Mouse (Mus musculus): ENCODE data around the gene Slc17a6. TPM values are rescaled to one million over a fixed set of nuclear protein-coding genes. Genes with fewer than 3 reads are reported as not detected.

Gene Slc17a6
- 5.5 and 9.5 TPM in 2 replicates for polyA plus RNA-seq (2014; fragmentation: Nextera tagmentation; extraction: Ambion mirVana)

DNA sequence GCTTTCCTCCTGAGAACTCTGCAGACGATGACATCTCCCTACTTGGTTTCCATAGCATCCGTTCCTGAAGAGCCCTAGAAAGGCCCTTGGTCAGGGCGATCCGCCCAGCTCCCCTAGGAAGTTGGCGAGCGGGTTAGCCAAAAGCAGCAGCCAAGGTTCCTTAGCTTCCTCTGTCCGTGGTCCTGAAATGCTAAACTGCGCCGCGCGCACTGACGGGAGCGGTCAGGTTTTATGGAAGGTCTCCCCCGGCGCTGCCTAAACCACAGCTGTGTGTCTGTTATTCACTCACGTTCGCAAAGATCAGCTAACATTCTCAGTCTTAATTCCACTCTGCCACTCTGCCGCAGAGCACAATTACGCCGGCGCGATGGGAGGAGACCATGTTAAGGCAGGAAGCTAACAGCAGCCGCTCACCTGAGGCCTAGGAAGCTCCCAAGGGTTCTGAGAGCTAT is at the start of gene Slc17a6:
Gene Slc17a6 (plus strand): TSS at position 313 of the 452 bp plus-strand sequence.
- peak within 1 kb of the TSS; percentile 12; the same call in 1 of the 2 replicates for H3K4me3 ChIP-seq (ENCODE audit: low read depth, low read length)
- no peak within 1 kb of the TSS; the same call in 1 of the 2 replicates for H3K27ac ChIP-seq (replicated peaks; ENCODE audit: low read depth, low read length)
- H3K27me3 ChIP-seq (ENCODE audit: control insufficient read depth, insufficient read depth, low read length) = peaks cover 40% of the 10 kb centered on the region
- no peaks in the 10 kb centered on the region for H3K9me3 ChIP-seq (replicated peaks; ENCODE audit: control insufficient read depth, low read length)
- ATAC-seq (replicated peaks; ENCODE audit: insufficient number of reproducible peaks, low FRiP score, low TSS enrichment, low read depth) (peak; percentile 71; the same call in 1 of the 2 replicates), DNase-seq (ENCODE audit: low spot score) (peak; percentile 94)
- H3K4me2 ChIP-seq (ENCODE audit: low read depth, low read length) = no peak within 1 kb of the TSS
- H3K9ac ChIP-seq (replicated peaks; ENCODE audit: low read length) = no peak within 1 kb of the TSS
- no peaks in the 10 kb centered on the region for H3K4me1 ChIP-seq (ENCODE audit: control insufficient read depth, insufficient read depth, low read length)
- under 1% methylated on average over 23 of the region's 23 CpGs for WGBS
- H3K36me3 ChIP-seq (replicated peaks; ENCODE audit: control insufficient read depth, insufficient read depth, low read depth, low read length) = no peaks in the 10 kb centered on the region

DNA sequence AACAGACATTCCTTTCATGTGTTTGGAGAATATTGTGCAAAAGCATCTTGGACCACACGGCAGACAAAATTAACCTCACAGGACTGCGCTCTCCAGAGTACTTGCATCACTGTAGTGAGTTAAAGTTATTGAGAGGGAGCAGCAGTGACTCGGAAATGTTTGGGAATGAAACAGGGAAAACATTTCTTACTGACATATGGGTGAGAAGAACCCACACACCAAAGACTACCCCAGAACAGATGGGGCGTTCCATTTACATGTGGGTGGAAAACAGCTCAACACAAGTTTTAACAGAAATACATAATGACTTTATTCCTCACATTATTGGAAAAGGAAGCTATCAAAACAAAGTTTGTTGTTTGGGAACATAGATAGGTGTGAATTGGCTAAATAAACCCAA is 21.8 kb upstream of the Slc17a6 start:
- Histone ChIP-seq H3K27ac (replicated peaks; ENCODE audit: low read depth, low read length) (no peak overlapping the region), H3K36me3 (replicated peaks; ENCODE audit: control insufficient read depth, insufficient read depth, low read depth, low read length) (no peaks in the 10 kb centered on the region), H3K9ac (replicated peaks; ENCODE audit: low read length) (no peak overlapping the region), H3K4me3 (ENCODE audit: low read depth, low read length) (no peak overlapping the region), H3K4me2 (ENCODE audit: low read depth, low read length) (no peak overlapping the region), H3K9me3 (replicated peaks; ENCODE audit: control insufficient read depth, low read length) (no peaks in the 10 kb centered on the region), H3K4me1 (ENCODE audit: control insufficient read depth, insufficient read depth, low read length) (no peaks in the 10 kb centered on the region), H3K27me3 (ENCODE audit: control insufficient read depth, insufficient read depth, low read length) (no peaks in the 10 kb centered on the region)
- DNase-seq (ENCODE audit: low spot score) (no peak), ATAC-seq (replicated peaks; ENCODE audit: insufficient number of reproducible peaks, low FRiP score, low TSS enrichment, low read depth) (no peak)
- WGBS = 80% methylated on average over 4 of the region's 4 CpGs

DNA sequence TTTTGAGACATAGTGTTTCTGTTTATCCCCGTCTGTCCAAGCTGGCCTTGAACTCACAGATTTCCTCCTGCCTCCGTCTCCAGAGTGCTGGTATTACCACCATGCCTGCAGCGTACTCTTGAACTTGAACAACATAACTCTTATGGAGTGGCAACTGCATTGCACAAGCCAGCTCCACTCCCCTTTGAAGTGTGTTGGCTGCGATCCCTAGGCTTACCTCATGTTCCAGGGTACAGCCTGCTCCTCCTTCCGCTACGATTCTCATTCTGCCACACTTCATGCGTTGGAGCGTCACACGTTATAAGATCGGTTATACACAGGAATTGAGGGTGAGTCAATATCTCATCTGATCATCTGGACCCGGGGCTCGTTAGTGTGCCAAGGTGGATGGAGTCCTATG is 18.1 kb upstream of the Slc17a6 start:
- no peak overlapping the region for H3K4me3 ChIP-seq (ENCODE audit: low read depth, low read length)
- whole genome bisulfite sequencing = 92% methylated on average over 12 of the region's 12 CpGs
- H3K9me3 ChIP-seq (replicated peaks; ENCODE audit: control insufficient read depth, low read length) = no peaks in the 10 kb centered on the region
- H3K4me2 ChIP-seq (ENCODE audit: low read depth, low read length) = no peak overlapping the region
- ATAC-seq (replicated peaks; ENCODE audit: insufficient number of reproducible peaks, low FRiP score, low TSS enrichment, low read depth) (no peak), DNase-seq (ENCODE audit: low spot score) (no peak)
- no peaks in the 10 kb centered on the region for H3K27me3 ChIP-seq (ENCODE audit: control insufficient read depth, insufficient read depth, low read length)
- H3K9ac ChIP-seq (replicated peaks; ENCODE audit: low read length) = no peak overlapping the region
- H3K4me1 ChIP-seq (ENCODE audit: control insufficient read depth, insufficient read depth, low read length) = no peaks in the 10 kb centered on the region
- no peaks in the 10 kb centered on the region for H3K36me3 ChIP-seq (replicated peaks; ENCODE audit: control insufficient read depth, insufficient read depth, low read depth, low read length)
- no peak overlapping the region for H3K27ac ChIP-seq (replicated peaks; ENCODE audit: low read depth, low read length)

DNA sequence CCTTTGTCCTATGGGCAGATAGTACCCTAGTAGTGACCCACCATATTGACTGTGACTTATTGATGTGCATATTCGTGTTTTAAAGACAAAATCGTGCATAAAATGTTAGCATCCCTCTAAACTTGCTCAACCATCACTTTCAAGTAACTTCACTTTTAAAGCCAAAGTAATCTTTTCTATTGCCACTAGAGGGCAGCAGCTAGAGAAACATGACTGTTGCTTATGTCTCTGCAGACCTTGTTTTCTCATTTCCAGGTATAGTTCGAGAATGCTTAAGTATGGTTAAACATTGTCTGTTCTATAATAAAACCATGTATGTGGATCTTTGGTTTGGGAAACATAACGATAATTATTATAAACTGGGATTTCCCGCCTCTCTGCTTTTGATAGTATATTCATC is 7.4 kb upstream of the Slc17a6 start:
- H3K4me2 ChIP-seq (ENCODE audit: low read depth, low read length) = no peak overlapping the region
- no peak overlapping the region for H3K9ac ChIP-seq (replicated peaks; ENCODE audit: low read length)
- no peaks in the 10 kb centered on the region for H3K9me3 ChIP-seq (replicated peaks; ENCODE audit: control insufficient read depth, low read length)
- WGBS = 30% methylated on average over 5 of the region's 5 CpGs
- DNase-seq (ENCODE audit: low spot score) = peak; percentile 61
- H3K36me3 ChIP-seq (replicated peaks; ENCODE audit: control insufficient read depth, insufficient read depth, low read depth, low read length) = no peaks in the 10 kb centered on the region
- no peaks in the 10 kb centered on the region for H3K27me3 ChIP-seq (ENCODE audit: control insufficient read depth, insufficient read depth, low read length)
- ATAC-seq (replicated peaks; ENCODE audit: insufficient number of reproducible peaks, low FRiP score, low TSS enrichment, low read depth) = no peak
- no peak overlapping the region for H3K4me3 ChIP-seq (ENCODE audit: low read depth, low read length)
- no peaks in the 10 kb centered on the region for H3K4me1 ChIP-seq (ENCODE audit: control insufficient read depth, insufficient read depth, low read length)
- H3K27ac ChIP-seq (replicated peaks; ENCODE audit: low read depth, low read length) = no peak overlapping the region

DNA sequence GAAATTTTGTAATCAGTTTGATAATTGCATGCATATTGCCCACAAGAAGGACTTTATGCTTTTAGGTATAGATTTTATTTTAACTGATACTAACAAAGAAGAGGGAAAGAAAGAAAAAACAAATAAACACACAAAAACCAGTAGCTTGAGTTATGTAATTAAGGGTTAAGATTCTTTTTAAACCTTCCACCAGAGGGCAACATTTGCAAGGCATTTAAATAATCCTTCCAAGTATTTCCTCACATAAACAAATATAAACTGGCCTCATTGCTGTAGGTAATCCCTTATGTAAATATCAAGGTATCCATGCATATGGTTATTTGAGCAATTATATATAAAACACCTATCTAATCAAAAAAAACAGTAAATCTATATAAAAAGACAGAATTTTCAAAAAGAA is 3.9 kb upstream of the Slc17a6 start:
- H3K36me3 ChIP-seq (replicated peaks; ENCODE audit: control insufficient read depth, insufficient read depth, low read depth, low read length) = no peaks in the 10 kb centered on the region
- no peaks in the 10 kb centered on the region for H3K9me3 ChIP-seq (replicated peaks; ENCODE audit: control insufficient read depth, low read length)
- ATAC-seq (replicated peaks; ENCODE audit: insufficient number of reproducible peaks, low FRiP score, low TSS enrichment, low read depth) = no peak
- no peak overlapping the region for H3K27ac ChIP-seq (replicated peaks; ENCODE audit: low read depth, low read length)
- H3K4me3 ChIP-seq (ENCODE audit: low read depth, low read length) = no peak overlapping the region
- DNase-seq (ENCODE audit: low spot score) = peak; percentile 68
- H3K27me3 ChIP-seq (ENCODE audit: control insufficient read depth, insufficient read depth, low read length) = peaks cover 14% of the 10 kb centered on the region
- H3K9ac ChIP-seq (replicated peaks; ENCODE audit: low read length) = no peak overlapping the region
- no peaks in the 10 kb centered on the region for H3K4me1 ChIP-seq (ENCODE audit: control insufficient read depth, insufficient read depth, low read length)
- no peak overlapping the region for H3K4me2 ChIP-seq (ENCODE audit: low read depth, low read length)

DNA sequence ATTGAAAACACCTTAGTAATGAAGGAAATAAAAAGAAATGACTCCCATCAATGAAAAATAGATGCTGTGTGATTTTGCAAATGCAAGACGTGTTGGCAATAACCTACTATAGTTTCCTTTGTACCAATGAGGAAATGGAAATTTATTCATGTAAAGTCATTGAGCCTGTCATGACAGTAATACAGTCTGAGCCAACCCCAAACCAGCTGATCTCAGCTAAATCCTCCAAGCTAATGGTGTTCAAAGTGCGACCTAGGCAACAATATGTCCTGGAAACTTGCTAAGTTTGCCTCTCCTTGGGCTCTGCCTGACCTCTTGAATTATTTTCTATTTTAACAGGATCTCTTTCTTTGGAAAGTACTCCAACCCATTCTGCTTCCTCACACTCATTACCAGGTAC is 3.4 kb upstream of the Slc17a6 start:
- no peak for ATAC-seq (replicated peaks; ENCODE audit: insufficient number of reproducible peaks, low FRiP score, low TSS enrichment, low read depth)
- H3K27ac ChIP-seq (replicated peaks; ENCODE audit: low read depth, low read length) = no peak overlapping the region
- 38% methylated on average over 2 of the region's 2 CpGs for WGBS

DNA sequence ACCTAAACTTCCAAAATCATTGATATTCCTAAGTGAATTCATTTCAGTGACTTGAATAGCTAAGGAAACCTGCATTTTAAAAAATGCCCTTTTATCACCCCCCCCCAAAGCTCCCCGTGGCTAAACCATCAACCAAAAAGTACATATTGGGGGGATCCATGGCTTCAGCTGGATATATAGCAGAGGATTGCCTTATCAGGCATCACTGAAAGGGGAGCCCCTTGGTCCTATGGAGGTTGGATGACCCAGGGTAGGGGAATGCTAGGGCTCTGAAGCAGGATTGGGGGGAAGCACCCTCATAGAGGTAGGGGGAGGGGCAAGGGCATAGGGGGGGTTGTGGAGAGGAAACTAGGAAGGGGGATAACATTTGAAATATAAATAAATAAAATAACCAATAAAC is 1.8 kb upstream of the Slc17a6 start:
- no peak for DNase-seq (ENCODE audit: low spot score)
- H3K27me3 ChIP-seq (ENCODE audit: control insufficient read depth, insufficient read depth, low read length) = peaks cover 26% of the 10 kb centered on the region

More for the DNA sequence above, 3.4 kb upstream of the Slc17a6 start:
- Histone ChIP-seq H3K4me2 (ENCODE audit: low read depth, low read length) (no peak overlapping the region), H3K36me3 (replicated peaks; ENCODE audit: control insufficient read depth, insufficient read depth, low read depth, low read length) (no peaks in the 10 kb centered on the region), H3K27me3 (ENCODE audit: control insufficient read depth, insufficient read depth, low read length) (peaks cover 15% of the 10 kb centered on the region), H3K9ac (replicated peaks; ENCODE audit: low read length) (no peak overlapping the region), H3K9me3 (replicated peaks; ENCODE audit: control insufficient read depth, low read length) (no peaks in the 10 kb centered on the region), H3K4me1 (ENCODE audit: control insufficient read depth, insufficient read depth, low read length) (no peaks in the 10 kb centered on the region), H3K4me3 (ENCODE audit: low read depth, low read length) (no peak overlapping the region)
- DNase-seq (ENCODE audit: low spot score) = no peak

DNA sequence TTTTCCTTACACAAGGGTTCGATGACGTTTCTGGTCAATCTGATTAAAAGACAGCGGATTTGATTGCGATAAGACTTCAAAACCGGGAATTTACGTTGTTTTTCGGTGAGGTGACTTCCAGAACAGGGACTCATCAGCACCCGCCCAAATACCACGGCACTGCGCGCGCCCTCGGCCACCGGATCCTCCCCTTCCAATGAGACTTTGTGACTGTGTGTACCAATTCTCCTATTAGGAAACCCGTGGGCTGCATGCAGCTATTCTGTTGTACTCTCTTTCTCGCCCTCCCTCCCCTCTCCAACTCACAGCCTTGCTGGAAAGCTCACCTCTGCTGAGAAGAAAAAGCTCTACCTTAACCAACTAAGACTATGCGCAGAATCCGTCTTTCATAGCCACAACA is 390 bp downstream of the Slc17a6 start:
- H3K4me3 ChIP-seq (ENCODE audit: low read depth, low read length) = peak overlapping the region; percentile 12; the same call in 1 of the 2 replicates
- WGBS = 1% methylated on average over 18 of the region's 18 CpGs
- no peaks in the 10 kb centered on the region for H3K36me3 ChIP-seq (replicated peaks; ENCODE audit: control insufficient read depth, insufficient read depth, low read depth, low read length)
- H3K27me3 ChIP-seq (ENCODE audit: control insufficient read depth, insufficient read depth, low read length) = peaks cover 45% of the 10 kb centered on the region
- H3K4me1 ChIP-seq (ENCODE audit: control insufficient read depth, insufficient read depth, low read length) = no peaks in the 10 kb centered on the region
- H3K9ac ChIP-seq (replicated peaks; ENCODE audit: low read length) = no peak overlapping the region
- H3K9me3 ChIP-seq (replicated peaks; ENCODE audit: control insufficient read depth, low read length) = no peaks in the 10 kb centered on the region
- no peak for DNase-seq (ENCODE audit: low spot score)
- H3K27ac ChIP-seq (replicated peaks; ENCODE audit: low read depth, low read length) = no peak overlapping the region; the same call in 1 of the 2 replicates
- ATAC-seq (replicated peaks; ENCODE audit: insufficient number of reproducible peaks, low FRiP score, low TSS enrichment, low read depth) = no peak
- no peak overlapping the region for H3K4me2 ChIP-seq (ENCODE audit: low read depth, low read length)

More for the DNA sequence above, 1.8 kb upstream of the Slc17a6 start:
- Histone ChIP-seq H3K9me3 (replicated peaks; ENCODE audit: control insufficient read depth, low read length) (no peaks in the 10 kb centered on the region), H3K27ac (replicated peaks; ENCODE audit: low read depth, low read length) (no peak overlapping the region), H3K4me1 (ENCODE audit: control insufficient read depth, insufficient read depth, low read length) (no peaks in the 10 kb centered on the region), H3K4me3 (ENCODE audit: low read depth, low read length) (no peak overlapping the region), H3K36me3 (replicated peaks; ENCODE audit: control insufficient read depth, insufficient read depth, low read depth, low read length) (no peaks in the 10 kb centered on the region), H3K4me2 (ENCODE audit: low read depth, low read length) (no peak overlapping the region), H3K9ac (replicated peaks; ENCODE audit: low read length) (no peak overlapping the region)
- 48% methylated on average over 1 of the region's 1 CpGs for WGBS
- no peak for ATAC-seq (replicated peaks; ENCODE audit: insufficient number of reproducible peaks, low FRiP score, low TSS enrichment, low read depth)

Data from embryonic facial prominence, embryonic 11.5 days (tissue).